Mouse (Mus musculus): Measurements from ENCODE around the gene Atf1. TPM values are rescaled to one million over a fixed set of nuclear protein-coding genes. Genes with fewer than 3 reads are reported as not detected.
"Not testable (repeated sequence)": the region's sequence is repeated elsewhere in the genome, so short reads cannot be mapped to it uniquely, and the experiment has no call there.

Atf1 gene
- total RNA-seq, 2 experiments from 2014 or later: 49.1 to 75.3 TPM

GRCm38 (mm10) chr15:100258646-100259425 lies 31.2 kb downstream of the Atf1 start:
- no peak for DNase-seq

GRCm38 (mm10) chr15:100260351-100260750 lies 32.7 kb downstream of the Atf1 start:
- not testable (repeated sequence) for DNase-seq

GRCm38 (mm10) chr15:100263246-100263905 lies 35.8 kb downstream of the Atf1 start:
- peak in 1 of 2 experiments; percentile 8 for DNase-seq

- no peak for DNase-seq
Observed at GRCm38 (mm10) chr15:100265586-100266325, 38.1 kb downstream of the Atf1 start.

- DNase-seq: no peak
Observed at GRCm38 (mm10) chr15:100268916-100269315, 41.3 kb downstream of the Atf1 start.

GRCm38 (mm10) chr15:100269776-100270175 lies 42.2 kb downstream of the Atf1 start:
- no peak for DNase-seq

- DNase-seq: not testable (repeated sequence)
Observed at GRCm38 (mm10) chr15:100270609-100271008, 43.0 kb downstream of the Atf1 start.

GRCm38 (mm10) chr15:100271411-100271810 lies 43.8 kb downstream of the Atf1 start:
- DNase-seq: no peak

GRCm38 (mm10) chr15:100273791-100274308 lies 46.2 kb downstream of the Atf1 start:
- DNase-seq: not testable (repeated sequence)

GRCm38 (mm10) chr15:100274790-100275559 lies 47.4 kb downstream of the Atf1 start:
- no peak for DNase-seq

- DNase-seq: no peak
Observed at GRCm38 (mm10) chr15:100276403-100276802, 48.8 kb downstream of the Atf1 start.

GRCm38 (mm10) chr15:100277586-100277985 lies 50.0 kb downstream of the Atf1 start:
- DNase-seq: no peak

- no peak for DNase-seq
Observed at GRCm38 (mm10) chr15:100280626-100281025, 53.0 kb downstream of the Atf1 start, which contains the start of gene Tmprss12. Gene Tmprss12 (plus strand): TSS chr15:100280837.

- no peak for DNase-seq
Observed at GRCm38 (mm10) chr15:100288980-100289379, 61.4 kb downstream of the Atf1 start.

- peak in 1 of 2 experiments; percentile 9 for DNase-seq
Observed at GRCm38 (mm10) chr15:100290858-100291257, 63.2 kb downstream of the Atf1 start.

GRCm38 (mm10) chr15:100292326-100292725 lies 64.7 kb downstream of the Atf1 start:
- no peak for DNase-seq

GRCm38 (mm10) chr15:100297856-100298255 lies 70.2 kb downstream of the Atf1 start:
- no peak for DNase-seq

- DNase-seq: no peak
Observed at GRCm38 (mm10) chr15:100300499-100300898, 72.9 kb downstream of the Atf1 start.

GRCm38 (mm10) chr15:100301556-100301955 lies 73.9 kb downstream of the Atf1 start:
- DNase-seq: peak in 1 of 2 experiments; percentile 24

GRCm38 (mm10) chr15:100303428-100304018 lies 75.9 kb downstream of the Atf1 start:
- peak in 1 of 2 experiments; percentile 8 for DNase-seq

Data from adrenal gland, postnatal 36 days (tissue).